Comparison of ENCODE assay signal across 24 mouse cellular contexts in genomic region chr12:25289381-25289780, GRCm38 (mm10).
"Had no signal": no experiment of that assay in that cellular context is flagged by ENCODE, and none has a peak within 500 bp of the region (broad histone marks: within the 10 kb centered on the region; RNA-seq: fewer than 3 reads in every experiment).

No protein-coding gene starts in this region.

- ATAC-seq: liver, postnatal 0 days; lung, postnatal 0 days; midbrain, embryonic 16.5 days had no signal

- H3K9me3 ChIP-seq: liver, embryonic 13.5 days; liver, embryonic 15.5 days; lung, embryonic 15.5 days; midbrain, embryonic 12.5 days; neural tube, embryonic 13.5 days; neural tube, embryonic 15.5 days; stomach, embryonic 15.5 days had no signal

- DNase-seq: liver, embryonic 13.5 days; liver, postnatal 0 days; lung, adult 2 months; lung, postnatal 14 days; lung, postnatal 4 days; midbrain, embryonic 14.5 days; retina, postnatal 1 day; right cerebral cortex, adult 18-20 months; right cerebral cortex, postnatal 25 days; right cerebral cortex, postnatal 4 days; spleen, adult 18-20 months; thymus, adult 2 months; thymus, postnatal 25 days; thymus, postnatal 4 days had no signal

- H3K4me3 ChIP-seq: liver, embryonic 13.5 days; liver, embryonic 15.5 days; lung, embryonic 15.5 days; midbrain, embryonic 12.5 days; myocyte; neural tube, embryonic 13.5 days; neural tube, embryonic 15.5 days; stomach, embryonic 15.5 days had no signal

- H3K4me2 ChIP-seq: liver, embryonic 13.5 days; liver, embryonic 15.5 days; lung, embryonic 15.5 days; midbrain, embryonic 12.5 days; neural tube, embryonic 13.5 days; neural tube, embryonic 15.5 days; stomach, embryonic 15.5 days had no signal

- H3K27me3 ChIP-seq: liver, embryonic 13.5 days; liver, embryonic 15.5 days; lung, embryonic 15.5 days; midbrain, embryonic 12.5 days; neural tube, embryonic 13.5 days; neural tube, embryonic 15.5 days; stomach, embryonic 15.5 days had no signal

- H3K27ac ChIP-seq: liver, embryonic 13.5 days; liver, embryonic 15.5 days; lung, embryonic 15.5 days; midbrain, embryonic 12.5 days; neural tube, embryonic 13.5 days; neural tube, embryonic 15.5 days; stomach, embryonic 15.5 days; stomach, postnatal 0 days had no signal

- H3K4me1 ChIP-seq: stomach, embryonic 15.5 days had no signal

- H3K36me3 ChIP-seq: liver, embryonic 13.5 days; liver, embryonic 15.5 days; lung, embryonic 15.5 days; midbrain, embryonic 12.5 days; neural tube, embryonic 13.5 days; neural tube, embryonic 15.5 days; stomach, embryonic 15.5 days had no signal

- H3K9ac ChIP-seq: liver, embryonic 13.5 days; liver, embryonic 15.5 days; liver, postnatal 0 days; lung, embryonic 15.5 days; midbrain, embryonic 12.5 days; neural tube, embryonic 13.5 days; neural tube, embryonic 15.5 days; stomach, embryonic 15.5 days had no signal
